Mouse (Mus musculus): ENCODE data around the gene Slc35b4. TPM values are rescaled to one million over a fixed set of nuclear protein-coding genes. Genes with fewer than 3 reads are reported as not detected.

The Slc35b4 gene
- polyA plus RNA-seq, 1 experiment from 2014 or later = 46.3 TPM

Other genes starting within 250 kb of the Slc35b4 start
- 0.52 and 0.88 TPM in 2 replicates for gene Lrguk, start 147.7 kb downstream of the Slc35b4 start, polyA plus RNA-seq (2016; fragmentation: Nextera tagmentation; extraction: Ambion mirVana)
- gene Akr1b3, start 140.4 kb upstream of the Slc35b4 start, polyA plus RNA-seq (2016; fragmentation: Nextera tagmentation; extraction: Ambion mirVana) = 232 and 247 TPM in 2 replicates
- 21.1 and 23.1 TPM in 2 replicates for gene Akr1b8, start 177.0 kb upstream of the Slc35b4 start, polyA plus RNA-seq (2016; fragmentation: Nextera tagmentation; extraction: Ambion mirVana)
- 44.8 and 61.8 TPM in 2 replicates for gene Akr1b10, start 207.1 kb upstream of the Slc35b4 start, polyA plus RNA-seq (2016; fragmentation: Nextera tagmentation; extraction: Ambion mirVana)
- gene Akr1b7, start 235.2 kb upstream of the Slc35b4 start, polyA plus RNA-seq (2016; fragmentation: Nextera tagmentation; extraction: Ambion mirVana) = 0.57 TPM in 1 of 2 replicates, not detected in the other

All from heart, embryonic 10.5 days (tissue).